Mouse (Mus musculus) embryo, embryonic 11 days (tissue): ENCODE results near the gene Hps4.
A peak's percentile ranks its signal among the peaks of the same experiment; 100 is the strongest.
"Not testable (repeated sequence)": the region's sequence is repeated elsewhere in the genome, so short reads cannot be mapped to it uniquely, and the experiment has no call there.

Experiments used
- DNase-seq: peaks from one replicate; pipeline ENCODE4 v3.0.0-alpha.2; 2015

Hps4 gene

DNA sequence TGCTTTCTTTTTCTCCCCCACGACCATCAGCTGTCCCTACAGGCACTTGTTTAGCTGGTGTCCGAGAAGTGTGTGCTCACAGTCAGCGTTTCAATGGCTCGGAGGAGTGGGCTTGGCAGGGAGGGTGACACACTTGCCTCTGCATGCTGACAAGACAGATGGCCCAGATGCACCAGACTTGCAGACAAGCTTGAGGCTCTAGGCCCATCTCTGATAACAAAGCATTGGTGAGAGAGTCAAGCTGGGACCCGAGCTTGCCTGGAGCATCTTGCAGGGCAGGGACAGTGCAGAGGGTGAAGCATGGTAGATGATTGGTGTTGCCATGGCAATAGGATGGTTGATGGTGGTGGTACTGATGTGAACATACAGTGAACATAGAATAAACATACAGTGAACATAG is 66.4 kb downstream of the Hps4 start:
- no peak for DNase-seq

DNA sequence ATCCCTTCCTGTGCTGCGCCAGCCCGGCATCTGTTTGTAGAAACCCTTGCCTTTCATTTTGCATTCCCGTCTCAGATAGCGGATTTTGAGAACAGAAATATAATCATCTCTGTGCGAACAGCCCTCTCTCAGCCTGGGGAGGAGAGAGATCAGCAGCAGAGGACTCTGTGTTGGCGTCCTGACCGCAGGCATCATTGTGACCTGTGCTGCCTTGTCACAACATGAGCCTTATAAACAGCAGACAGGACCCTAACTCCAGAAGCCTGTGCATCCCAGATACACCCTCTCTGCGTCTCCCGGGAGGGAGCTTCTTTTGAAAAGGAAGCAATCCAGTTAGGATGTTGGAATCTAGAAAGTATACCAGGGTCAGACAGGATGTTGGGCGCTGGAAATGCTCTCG is 68.2 kb downstream of the Hps4 start:
- DNase-seq, result no peak

DNA sequence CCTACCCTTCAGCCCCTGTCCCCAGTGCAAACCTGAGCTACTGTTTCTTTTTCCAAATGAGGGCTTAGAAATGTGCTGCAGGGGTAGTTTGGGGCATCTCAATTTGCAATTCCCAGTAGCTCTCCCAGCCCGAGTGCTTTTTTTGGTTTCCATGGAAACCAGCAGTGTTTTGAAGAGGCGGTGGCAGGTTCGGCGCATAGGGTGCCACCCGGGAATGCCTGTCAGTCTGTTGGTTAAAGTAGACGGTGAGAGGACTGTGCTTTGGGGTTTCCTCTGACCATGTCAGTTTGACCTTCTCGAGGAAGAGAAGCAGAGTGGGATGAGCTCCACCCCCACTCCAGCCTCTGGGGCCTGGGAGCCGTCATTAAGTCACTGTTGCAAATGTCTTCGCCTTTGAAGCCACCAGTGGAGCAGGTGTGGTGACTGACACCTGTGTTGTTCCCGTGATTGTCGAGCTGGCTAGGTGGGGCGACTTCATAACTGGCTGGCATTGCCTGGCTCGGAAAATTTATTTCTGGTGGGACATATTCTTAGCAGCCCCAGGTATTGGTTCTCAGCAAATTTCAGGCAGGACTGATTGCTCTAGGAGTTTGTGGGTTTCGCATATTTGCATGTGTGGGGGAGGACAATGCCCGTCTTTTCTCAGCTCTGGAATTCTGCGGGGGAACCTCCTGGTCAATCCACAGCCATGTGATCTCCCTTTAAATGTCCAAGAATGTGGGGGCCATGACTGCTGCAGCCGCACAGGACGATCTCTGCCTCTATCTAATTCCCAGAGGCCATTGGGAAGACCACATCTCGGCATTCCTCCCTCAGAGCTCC is 68.8 kb downstream of the Hps4 start:
- DNase-seq, result peak; percentile 74

DNA sequence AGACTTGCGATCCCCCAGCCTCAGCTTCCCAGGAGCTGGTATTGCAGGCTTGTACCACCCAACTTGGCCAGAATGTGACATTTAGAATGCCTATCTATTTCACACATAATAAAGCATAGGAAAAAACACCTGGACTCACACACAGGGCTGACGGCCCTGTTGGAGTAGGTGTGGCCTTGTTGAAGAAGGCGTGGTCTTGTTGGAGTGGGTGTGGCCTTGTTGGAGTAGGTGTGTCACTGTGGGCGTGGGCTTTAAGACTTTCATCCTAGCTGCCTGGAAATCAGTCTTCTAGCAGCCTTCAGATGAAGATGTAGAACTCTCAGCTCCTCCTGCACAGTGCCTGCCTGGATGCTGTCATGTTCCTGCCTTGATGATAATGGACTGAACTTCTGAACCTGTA is 69.9 kb downstream of the Hps4 start:
- DNase-seq, result not testable (repeated sequence)

DNA sequence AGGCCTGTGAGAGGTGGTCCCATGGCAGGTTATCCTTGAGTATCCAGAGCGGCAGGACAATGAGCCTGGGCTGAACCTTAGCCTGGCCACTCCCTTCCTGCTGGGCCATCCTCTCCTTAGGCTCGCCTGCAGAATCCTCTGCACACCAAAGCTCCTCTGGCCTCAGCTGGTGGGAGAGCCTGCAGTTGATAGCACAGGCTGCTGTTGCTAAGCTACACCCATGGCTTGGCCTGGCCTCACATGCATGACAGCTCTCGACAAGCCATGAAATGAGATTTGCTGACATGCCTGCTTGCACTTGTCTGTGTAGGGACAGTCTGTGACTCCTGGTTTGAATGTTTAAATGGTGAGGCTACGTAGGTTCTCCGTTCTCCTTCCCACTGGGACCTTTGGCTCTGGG is 73.8 kb downstream of the Hps4 start:
- peak; percentile 34 for DNase-seq

DNA sequence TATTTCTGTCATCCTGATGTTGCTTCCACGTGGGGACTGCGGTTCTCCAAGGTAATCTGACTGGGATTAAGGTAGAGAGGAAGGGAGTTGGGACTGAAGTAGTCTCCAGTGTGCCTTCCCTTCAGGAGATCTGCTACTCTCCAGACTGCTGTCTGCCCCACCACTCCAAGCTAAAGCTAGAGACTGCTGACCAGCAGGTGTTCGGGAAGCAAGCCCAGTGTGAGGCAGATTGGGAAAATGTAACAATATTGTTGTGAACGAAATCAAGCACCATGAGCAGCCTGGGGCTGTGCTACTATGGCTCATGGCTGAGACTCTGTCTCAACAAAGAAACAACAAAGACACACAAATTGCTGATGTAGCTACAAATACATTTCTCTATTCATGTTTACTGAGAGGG is 75.1 kb downstream of the Hps4 start:
- no peak for DNase-seq

DNA sequence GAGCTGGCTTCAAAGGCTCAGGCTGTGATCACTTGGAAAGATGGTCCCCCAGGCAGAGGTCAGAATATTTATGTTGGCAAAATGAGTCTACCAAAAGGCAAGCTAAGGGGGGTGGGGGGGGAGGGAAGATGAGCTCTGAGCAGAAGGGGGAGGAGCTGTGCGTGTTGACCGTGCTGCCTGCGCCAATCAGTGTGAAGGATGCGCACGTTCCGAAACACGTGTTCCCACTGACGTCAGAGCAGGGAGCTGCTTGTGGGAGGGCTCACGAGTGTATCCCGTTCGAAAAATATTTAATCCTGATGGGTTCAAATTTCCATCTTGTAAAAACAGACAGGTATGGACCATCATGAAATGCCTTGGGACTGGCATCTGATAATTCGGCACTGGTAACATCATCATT is 76.7 kb downstream of the Hps4 start:
- peak; percentile 73 for DNase-seq

DNA sequence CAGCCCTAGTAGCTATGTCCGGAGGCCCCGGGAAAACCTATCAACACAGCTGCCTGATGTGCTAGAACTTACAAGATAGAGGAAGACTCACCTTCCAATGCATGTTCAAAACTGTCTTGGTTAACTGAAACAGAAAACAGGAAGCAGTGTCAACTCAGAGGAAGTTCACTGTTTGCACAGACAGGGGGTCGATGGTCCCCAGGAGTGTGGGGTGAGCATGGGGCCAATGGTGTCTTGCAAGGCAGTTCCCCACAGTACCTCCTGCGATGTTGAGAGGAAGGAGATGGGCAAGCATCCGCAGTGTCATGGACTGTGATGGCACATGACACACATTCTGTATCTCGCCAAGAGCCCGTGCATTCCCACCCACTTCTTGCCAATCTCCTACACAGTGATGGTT is 83.8 kb downstream of the Hps4 start:
- no peak for DNase-seq

DNA sequence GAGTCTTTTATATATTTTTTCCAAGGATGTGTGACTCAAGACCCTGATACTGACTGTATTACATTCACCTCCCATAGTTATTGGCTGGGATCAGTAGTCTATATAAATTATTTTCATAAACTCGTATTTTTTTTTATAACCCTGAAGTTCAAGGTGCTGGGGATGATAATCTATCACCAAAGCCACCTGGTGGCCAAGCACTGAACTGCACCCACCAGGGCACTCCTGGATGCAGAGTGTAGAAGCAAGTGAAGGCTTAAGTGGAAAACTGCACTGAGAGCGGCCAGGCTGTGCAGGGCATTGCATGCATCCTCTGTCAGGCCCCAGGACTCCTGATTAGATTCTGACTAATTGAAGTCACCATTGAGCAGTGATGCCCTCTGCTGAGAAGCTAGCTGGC is 84.4 kb downstream of the Hps4 start:
- DNase-seq, result peak; percentile 73
